Mouse (Mus musculus): Measurements from ENCODE around the gene Ccdc8. TPM values are rescaled to one million over a fixed set of nuclear protein-coding genes. Genes with fewer than 3 reads are reported as not detected.

Ccdc8 gene
- total RNA-seq, 2 experiments from 2014 or later: 0.02 to 0.40 TPM

- ATAC-seq (ENCODE audit: poor library complexity, severe bottlenecking): no peak
These were observed 46.9 kb downstream of the Ccdc8 start for GRCm38 (mm10) chr7:17039373-17039772.

DNA sequence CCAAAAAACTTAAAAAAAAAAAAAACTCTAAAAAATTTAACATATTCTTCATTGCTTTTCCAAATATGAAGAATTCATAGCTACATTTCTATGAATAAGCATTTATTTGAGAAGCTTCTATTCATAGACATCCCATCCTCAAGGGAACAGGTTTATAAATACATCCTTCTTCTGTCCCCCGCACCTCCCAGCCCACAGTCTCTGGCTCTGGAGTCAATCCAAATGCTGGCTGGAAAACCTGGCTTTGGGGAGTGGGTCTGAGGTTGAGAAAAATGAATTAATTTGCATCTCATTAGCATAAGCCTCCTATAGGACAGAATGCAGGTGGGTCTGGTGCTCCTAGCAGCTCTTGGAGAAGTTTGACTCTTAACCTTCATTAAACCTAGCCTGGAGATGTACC is 53.2 kb downstream of the Ccdc8 start:
- ATAC-seq (ENCODE audit: poor library complexity, severe bottlenecking): no peak

Other genes starting within 250 kb of the Ccdc8 start
- 48.1 and 55.7 TPM in 2 replicates for gene Slc1a5, start 211.4 kb upstream of the Ccdc8 start, total RNA-seq (2015)
- 27.8 and 28.4 TPM in 2 replicates for gene Slc1a5, start 211.4 kb upstream of the Ccdc8 start, total RNA-seq (2017)
- 25.7 and 27.6 TPM in 2 replicates for gene Strn4, start 176.8 kb upstream of the Ccdc8 start, total RNA-seq (2015)
- gene Strn4, start 176.8 kb upstream of the Ccdc8 start, total RNA-seq (2017): 45.9 and 50.0 TPM in 2 replicates
- gene Fkrp, start 176.0 kb upstream of the Ccdc8 start, total RNA-seq (2015): 8.1 and 12.4 TPM in 2 replicates
- gene Fkrp, start 176.0 kb upstream of the Ccdc8 start, total RNA-seq (2017): 8.1 and 10.6 TPM in 2 replicates
- 8.8 and 14.0 TPM in 2 replicates for gene Prkd2, start 149.8 kb upstream of the Ccdc8 start, total RNA-seq (2015)
- 9.4 and 10.1 TPM in 2 replicates for gene Prkd2, start 149.8 kb upstream of the Ccdc8 start, total RNA-seq (2017)
- gene Dact3, start 117.4 kb upstream of the Ccdc8 start, total RNA-seq (2015): 0.09 and 0.23 TPM in 2 replicates
- 0.15 and 0.16 TPM in 2 replicates for gene Dact3, start 117.4 kb upstream of the Ccdc8 start, total RNA-seq (2017)
- not detected in 2 replicates for gene Gng8, start 100.9 kb upstream of the Ccdc8 start, total RNA-seq (2015)
- 0.48 TPM in 1 of 2 replicates, not detected in the other for gene Gng8, start 100.9 kb upstream of the Ccdc8 start, total RNA-seq (2017)
- gene Ptgir, start 86.2 kb upstream of the Ccdc8 start, total RNA-seq (2015): 16.0 and 18.1 TPM in 2 replicates
- 14.5 and 16.6 TPM in 2 replicates for gene Ptgir, start 86.2 kb upstream of the Ccdc8 start, total RNA-seq (2017)
- 113 and 140 TPM in 2 replicates for gene Calm3, start 68.6 kb upstream of the Ccdc8 start, total RNA-seq (2015)
- gene Calm3, start 68.6 kb upstream of the Ccdc8 start, total RNA-seq (2017): 322 and 392 TPM in 2 replicates
- gene Pnmal2, start 48.0 kb upstream of the Ccdc8 start, total RNA-seq (2015): not detected in 2 replicates
- not detected in 2 replicates for gene Pnmal2, start 48.0 kb upstream of the Ccdc8 start, total RNA-seq (2017)
- not detected in 2 replicates for gene Pnmal1, start 33.0 kb upstream of the Ccdc8 start, total RNA-seq (2015)
- gene Pnmal1, start 33.0 kb upstream of the Ccdc8 start, total RNA-seq (2017): not detected in 2 replicates
- gene Gm42372, start 9.6 kb upstream of the Ccdc8 start, total RNA-seq (2015): 0.18 TPM in 1 of 2 replicates, not detected in the other
- gene Gm42372, start 9.6 kb upstream of the Ccdc8 start, total RNA-seq (2017): 0.04 and 0.11 TPM in 2 replicates
- 39.9 and 51.4 TPM in 2 replicates for gene Ppp5c, start 35.2 kb downstream of the Ccdc8 start, total RNA-seq (2015)
- gene Ppp5c, start 35.2 kb downstream of the Ccdc8 start, total RNA-seq (2017): 31.6 and 33.1 TPM in 2 replicates
- 0.11 and 0.25 TPM in 2 replicates for gene Hif3a, start 69.7 kb downstream of the Ccdc8 start, total RNA-seq (2015)
- 0.24 TPM in 1 of 2 replicates, not detected in the other for gene Hif3a, start 69.7 kb downstream of the Ccdc8 start, total RNA-seq (2017)
- gene Psg16, start 81.3 kb downstream of the Ccdc8 start, total RNA-seq (2015): 0.04 TPM in 1 of 2 replicates, not detected in the other
- 0.28 TPM in 1 of 2 replicates, not detected in the other for gene Psg16, start 81.3 kb downstream of the Ccdc8 start, total RNA-seq (2017)
- not detected in 2 replicates for gene Ceacam3, start 157.6 kb downstream of the Ccdc8 start, total RNA-seq (2015)
- gene Ceacam3, start 157.6 kb downstream of the Ccdc8 start, total RNA-seq (2017): not detected in 2 replicates
- not detected in 2 replicates for gene Psg29, start 210.8 kb downstream of the Ccdc8 start, total RNA-seq (2015)
- not detected in 2 replicates for gene Psg29, start 210.8 kb downstream of the Ccdc8 start, total RNA-seq (2017)